Mouse (Mus musculus) megakaryocyte, adult 5-6 weeks (primary cell): ENCODE measurements around the gene Gm13691. TPM values are rescaled to one million over a fixed set of nuclear protein-coding genes. Genes with fewer than 3 reads are reported as not detected.
A peak's percentile ranks its signal among the peaks of the same experiment; 100 is the strongest.
"Not testable (repeated sequence)": the region's sequence is repeated elsewhere in the genome, so short reads cannot be mapped to it uniquely, and the experiment has no call there.

ENCODE experiments used
- ATAC-seq: 2 replicates; pipeline ENCODE4 v1.8.0; 2016; ENCODE audit warnings: mild to moderate bottlenecking, inconsistent platforms; ENCODE audit not compliant: poor library complexity, severe bottlenecking
- total RNA-seq, 2 experiments: library from RNA; stranded (forward) in 1 of 2; stranded (reverse) in 1 of 2; fragments of 153-499, 151-499 nt in 1 of 2; fragments of 221-1000, 200-1000 nt in 1 of 2; gene quantifications; 2 replicates each; pipeline versions ENCODE4 v1.2.3 to v1.2.4; 2015 to 2017

Gm13691 gene
- total RNA-seq, 2 experiments from 2014 or later, result not detected

- ATAC-seq, result no peak
These were observed 34.9 kb downstream of the Gm13691 start for GRCm38 (mm10) chr2:84025217-84025616.

- ATAC-seq, result no peak
These were observed 42.2 kb downstream of the Gm13691 start for GRCm38 (mm10) chr2:84032505-84032904.

- ATAC-seq, result no peak
These were observed 45.6 kb downstream of the Gm13691 start for GRCm38 (mm10) chr2:84035997-84036396.

- peak; percentile 51 for ATAC-seq
These were observed 47.0 kb downstream of the Gm13691 start for GRCm38 (mm10) chr2:84037304-84037703.

- ATAC-seq, result not testable (repeated sequence)
These were observed 47.6 kb downstream of the Gm13691 start for GRCm38 (mm10) chr2:84037943-84038342.

- no peak for ATAC-seq
These were observed 48.9 kb downstream of the Gm13691 start for GRCm38 (mm10) chr2:84039277-84039676.

Other genes with a start within 250 kb of the Gm13691 start
- gene Fam171b, start 177.9 kb upstream of the Gm13691 start, total RNA-seq (2015), result 0.11 and 0.14 TPM in 2 replicates
- not detected in 2 replicates for gene Fam171b, start 177.9 kb upstream of the Gm13691 start, total RNA-seq (2017)
- not detected in 2 replicates for gene Zswim2, start 49.3 kb upstream of the Gm13691 start, total RNA-seq (2015)
- gene Zswim2, start 49.3 kb upstream of the Gm13691 start, total RNA-seq (2017), result not detected in 2 replicates
- gene Gm13698, start 34.9 kb upstream of the Gm13691 start, total RNA-seq (2015), result not detected in 2 replicates
- not detected in 2 replicates for gene Gm13698, start 34.9 kb upstream of the Gm13691 start, total RNA-seq (2017)
- gene Gm13693, start 29.1 kb upstream of the Gm13691 start, total RNA-seq (2015), result not detected in 2 replicates
- gene Gm13693, start 29.1 kb upstream of the Gm13691 start, total RNA-seq (2017), result not detected in 2 replicates
- gene Gm13695, start 23.2 kb upstream of the Gm13691 start, total RNA-seq (2015), result not detected in 2 replicates
- gene Gm13695, start 23.2 kb upstream of the Gm13691 start, total RNA-seq (2017), result not detected in 2 replicates
- not detected in 2 replicates for gene Gm13696, start 17.4 kb upstream of the Gm13691 start, total RNA-seq (2015)
- not detected in 2 replicates for gene Gm13696, start 17.4 kb upstream of the Gm13691 start, total RNA-seq (2017)
- gene Gm13694, start 11.6 kb upstream of the Gm13691 start, total RNA-seq (2015), result not detected in 2 replicates
- gene Gm13694, start 11.6 kb upstream of the Gm13691 start, total RNA-seq (2017), result not detected in 2 replicates
- not detected in 2 replicates for gene Gm13697, start 5.8 kb upstream of the Gm13691 start, total RNA-seq (2015)
- not detected in 2 replicates for gene Gm13697, start 5.8 kb upstream of the Gm13691 start, total RNA-seq (2017)